Mouse (Mus musculus): ENCODE measurements around the gene Cbr4.

- TF ChIP-seq CTCF (IDR thresholded peaks at IDR 0.05; ENCODE audit: control insufficient read depth, insufficient read depth, low read length): no peak
- TF ChIP-seq POLR2A (IDR thresholded peaks at IDR 0.05; ENCODE audit: borderline replicate concordance, control insufficient read depth, low read depth, low read length): no peak
Observed at GRCm38 (mm10) chr8:61497110-61497509, 9.6 kb downstream of the Cbr4 start.
